Mouse (Mus musculus): ENCODE data around the gene Gtf2ird1. TPM values are rescaled to one million over a fixed set of nuclear protein-coding genes. Genes with fewer than 3 reads are reported as not detected.

The Gtf2ird1 gene
- polyA plus RNA-seq, 2 experiments: 99.0 to 100 TPM

DNA sequence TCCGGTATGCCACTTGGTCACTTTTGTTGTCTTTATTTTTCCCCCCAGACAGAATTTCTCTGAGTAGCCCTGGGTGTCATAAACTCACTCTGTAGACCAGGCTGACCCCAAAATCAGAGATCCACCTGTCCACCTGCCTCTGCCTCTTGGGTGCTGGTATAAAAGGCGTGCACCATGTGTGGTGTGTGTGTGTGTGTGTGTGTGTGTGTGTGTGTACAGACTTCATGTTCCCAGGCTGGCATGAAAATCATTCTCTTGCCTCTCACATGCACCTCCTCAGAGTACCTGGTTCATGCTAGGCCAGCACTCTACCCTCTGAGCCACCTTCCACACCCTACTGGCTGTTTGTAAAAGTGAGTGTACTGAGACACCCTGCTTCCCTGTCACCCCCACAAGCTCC, 5.8 kb upstream of the Gtf2ird1 start:
- ATAC-seq (ENCODE audit: low FRiP score, low read depth) (no peak), DNase-seq (ENCODE audit: low spot score) (no peak)
- H3K9ac ChIP-seq (ENCODE audit: low read depth, low read length, severe bottlenecking): no peak overlapping the region
- H3K27ac ChIP-seq (replicated peaks; ENCODE audit: low read depth, low read length): no peak overlapping the region
- no peaks in the 10 kb centered on the region for H3K9me3 ChIP-seq (ENCODE audit: control insufficient read depth, low read length)
- H3K36me3 ChIP-seq (ENCODE audit: control insufficient read depth, insufficient read depth, low read length): no peaks in the 10 kb centered on the region
- H3K27me3 ChIP-seq (ENCODE audit: control insufficient read depth, insufficient read depth, low read length): no peaks in the 10 kb centered on the region
- no peak overlapping the region for H3K4me2 ChIP-seq (replicated peaks; ENCODE audit: low read depth, low read length, severe bottlenecking)
- TF ChIP-seq POLR2A (IDR thresholded peaks at IDR 0.05; ENCODE audit: borderline replicate concordance, extremely low read depth, insufficient read depth, insufficient read length): no peak
- H3K4me3 ChIP-seq (replicated peaks; ENCODE audit: low read length): no peak overlapping the region
- 0 out of 2 replicates have a peak, but pooled peaks cover 9% of the 10 kb centered on the region for H3K4me1 ChIP-seq (ENCODE audit: control insufficient read depth, insufficient read depth, low read length)
- 86% methylated on average over 2 of the region's 2 CpGs for WGBS

DNA sequence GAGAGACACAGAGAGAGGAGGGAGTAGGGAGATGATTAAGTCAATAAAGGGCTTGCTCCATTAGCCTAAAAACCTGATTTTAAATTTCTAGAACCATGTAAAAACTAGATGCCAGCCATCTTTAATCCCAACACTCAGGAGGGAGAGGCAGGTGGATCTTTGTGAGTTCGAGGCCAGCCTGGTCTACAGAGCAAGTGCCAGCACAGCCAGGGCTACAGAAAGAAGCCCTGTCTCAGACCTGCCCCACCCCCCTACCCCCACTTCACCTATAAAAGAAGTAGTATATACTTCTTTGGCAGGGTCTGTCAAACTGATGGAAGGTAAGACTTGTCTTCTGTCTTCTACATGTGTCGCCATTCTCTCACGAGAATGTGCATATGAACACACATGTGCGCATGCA, 4.0 kb upstream of the Gtf2ird1 start:
- Histone ChIP-seq H3K9me3 (ENCODE audit: control insufficient read depth, low read length) (no peaks in the 10 kb centered on the region), H3K27me3 (ENCODE audit: control insufficient read depth, insufficient read depth, low read length) (no peaks in the 10 kb centered on the region), H3K27ac (replicated peaks; ENCODE audit: low read depth, low read length) (no peak overlapping the region), H3K4me3 (replicated peaks; ENCODE audit: low read length) (no peak overlapping the region), H3K4me1 (ENCODE audit: control insufficient read depth, insufficient read depth, low read length) (no peaks in the 10 kb centered on the region), H3K9ac (ENCODE audit: low read depth, low read length, severe bottlenecking) (no peak overlapping the region), H3K4me2 (replicated peaks; ENCODE audit: low read depth, low read length, severe bottlenecking) (no peak overlapping the region), H3K36me3 (ENCODE audit: control insufficient read depth, insufficient read depth, low read length) (no peaks in the 10 kb centered on the region)
- ATAC-seq (ENCODE audit: low FRiP score, low read depth) (no peak), DNase-seq (ENCODE audit: low spot score) (no peak)
- TF ChIP-seq POLR2A (IDR thresholded peaks at IDR 0.05; ENCODE audit: borderline replicate concordance, extremely low read depth, insufficient read depth, insufficient read length): no peak
- 86% methylated on average over 4 of the region's 4 CpGs for WGBS

DNA sequence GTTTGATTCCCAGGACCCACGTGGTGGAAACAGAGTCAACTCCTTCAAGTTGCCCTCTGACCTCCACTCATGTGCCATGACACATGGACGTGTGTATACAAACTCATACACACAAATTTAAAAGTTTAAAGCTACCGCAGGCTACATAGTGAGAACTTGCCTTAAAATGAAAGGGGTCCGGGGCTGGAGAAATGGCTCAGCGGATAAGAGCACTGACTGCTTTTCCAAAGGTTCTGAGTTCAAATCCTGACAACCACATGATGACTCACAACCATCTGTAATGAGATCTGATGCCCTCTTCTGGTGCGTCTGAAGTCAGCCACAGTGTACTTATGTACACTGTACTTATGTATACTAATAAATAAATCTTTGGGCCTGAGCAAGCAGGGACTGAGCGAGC, 2.6 kb upstream of the Gtf2ird1 start:
- no peak for ATAC-seq (ENCODE audit: low FRiP score, low read depth)
- DNase-seq (ENCODE audit: low spot score): no peak
- no peak overlapping the region for H3K27ac ChIP-seq (replicated peaks; ENCODE audit: low read depth, low read length)
- no peaks in the 10 kb centered on the region for H3K36me3 ChIP-seq (ENCODE audit: control insufficient read depth, insufficient read depth, low read length)
- no peak overlapping the region for H3K4me3 ChIP-seq (replicated peaks; ENCODE audit: low read length)
- H3K4me2 ChIP-seq (replicated peaks; ENCODE audit: low read depth, low read length, severe bottlenecking): no peak overlapping the region
- no peaks in the 10 kb centered on the region for H3K27me3 ChIP-seq (ENCODE audit: control insufficient read depth, insufficient read depth, low read length)
- WGBS: 91% methylated on average over 7 of the region's 7 CpGs
- H3K9me3 ChIP-seq (ENCODE audit: control insufficient read depth, low read length): no peaks in the 10 kb centered on the region
- no peak for TF ChIP-seq POLR2A (IDR thresholded peaks at IDR 0.05; ENCODE audit: borderline replicate concordance, extremely low read depth, insufficient read depth, insufficient read length)
- no peak overlapping the region for H3K9ac ChIP-seq (ENCODE audit: low read depth, low read length, severe bottlenecking)
- peaks cover 10% of the 10 kb centered on the region for H3K4me1 ChIP-seq (ENCODE audit: control insufficient read depth, insufficient read depth, low read length)

- 0 out of 2 replicates have a peak, but pooled peaks cover under 1% of the 10 kb centered on the region for H3K36me3 ChIP-seq (ENCODE audit: control insufficient read depth, insufficient read depth, low read length)
- no peaks in the 10 kb centered on the region for H3K9me3 ChIP-seq (ENCODE audit: control insufficient read depth, low read length)
- TF ChIP-seq POLR2A (IDR thresholded peaks at IDR 0.05; ENCODE audit: borderline replicate concordance, extremely low read depth, insufficient read depth, insufficient read length): no peak
- no peak overlapping the region for H3K4me2 ChIP-seq (replicated peaks; ENCODE audit: low read depth, low read length, severe bottlenecking)
- peaks cover 14% of the 10 kb centered on the region for H3K4me1 ChIP-seq (ENCODE audit: control insufficient read depth, insufficient read depth, low read length)
- no peak overlapping the region for H3K4me3 ChIP-seq (replicated peaks; ENCODE audit: low read length)
- H3K27ac ChIP-seq (replicated peaks; ENCODE audit: low read depth, low read length): no peak overlapping the region
- H3K27me3 ChIP-seq (ENCODE audit: control insufficient read depth, insufficient read depth, low read length): no peaks in the 10 kb centered on the region
- H3K9ac ChIP-seq (ENCODE audit: low read depth, low read length, severe bottlenecking): no peak overlapping the region
- DNase-seq (ENCODE audit: low spot score) (no peak), ATAC-seq (ENCODE audit: low FRiP score, low read depth) (no peak)
- WGBS: 78% methylated on average over 3 of the region's 3 CpGs
These were observed 1.9 kb upstream of the Gtf2ird1 start for GRCm38 (mm10) chr5:134458416-134458815.

DNA sequence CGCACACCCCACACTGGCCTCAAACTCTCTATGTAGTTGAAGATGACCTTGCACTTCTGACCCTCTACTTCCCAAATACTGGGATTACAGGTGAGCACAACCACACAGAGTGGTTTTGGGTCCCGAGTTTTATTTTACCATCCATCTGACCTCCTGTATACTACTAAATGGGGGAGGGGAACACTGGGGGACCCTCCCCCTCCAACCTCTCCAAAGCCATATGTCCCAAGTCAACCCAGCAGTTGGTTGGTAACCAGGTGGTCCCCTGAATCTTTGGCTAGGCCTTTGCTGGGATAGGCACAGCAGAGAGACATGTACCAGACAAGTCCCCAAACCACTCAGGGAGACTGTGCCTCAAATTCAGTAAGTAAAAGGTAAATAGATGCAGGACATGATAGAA, 855 bp upstream of the Gtf2ird1 start:
- H3K36me3 ChIP-seq (ENCODE audit: control insufficient read depth, insufficient read depth, low read length): peaks cover 6% of the 10 kb centered on the region; the same call in 1 of the 2 replicates
- H3K27ac ChIP-seq (replicated peaks; ENCODE audit: low read depth, low read length): no peak overlapping the region
- WGBS: 89% methylated on average over 2 of the region's 2 CpGs
- TF ChIP-seq POLR2A (IDR thresholded peaks at IDR 0.05; ENCODE audit: borderline replicate concordance, extremely low read depth, insufficient read depth, insufficient read length): no peak
- peaks cover 14% of the 10 kb centered on the region for H3K4me1 ChIP-seq (ENCODE audit: control insufficient read depth, insufficient read depth, low read length)
- H3K9me3 ChIP-seq (ENCODE audit: control insufficient read depth, low read length): no peaks in the 10 kb centered on the region
- no peak overlapping the region for H3K4me2 ChIP-seq (replicated peaks; ENCODE audit: low read depth, low read length, severe bottlenecking)
- DNase-seq (ENCODE audit: low spot score): no peak
- ATAC-seq (ENCODE audit: low FRiP score, low read depth): no peak
- H3K9ac ChIP-seq (ENCODE audit: low read depth, low read length, severe bottlenecking): no peak overlapping the region
- H3K4me3 ChIP-seq (replicated peaks; ENCODE audit: low read length): no peak overlapping the region
- no peaks in the 10 kb centered on the region for H3K27me3 ChIP-seq (ENCODE audit: control insufficient read depth, insufficient read depth, low read length)

Measured in limb, embryonic 14.5 days (tissue).